Mouse (Mus musculus): ENCODE measurements around the gene Dcaf17.

Dcaf17 gene

DNA sequence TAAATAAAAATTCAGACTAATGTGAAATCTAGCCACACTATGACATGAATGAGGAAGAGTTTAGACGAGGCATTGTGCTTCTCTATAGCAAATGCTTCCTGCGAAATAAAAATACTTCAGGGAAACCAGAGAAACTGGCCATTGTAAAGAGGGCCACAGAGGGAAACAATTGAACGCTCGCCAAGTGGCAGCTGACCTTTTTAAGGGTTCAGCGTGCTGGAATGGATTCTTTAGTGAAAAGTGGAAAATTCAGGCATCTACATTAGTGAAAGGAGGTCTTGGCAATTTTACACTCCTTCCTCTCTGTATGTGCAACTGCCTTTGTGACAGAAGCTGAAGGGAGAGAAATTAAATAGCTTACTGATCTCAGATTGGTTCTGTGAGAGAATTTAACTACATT, 66.3 kb downstream of the Dcaf17 start:
- DNase-seq (ENCODE audit: low spot score in 2 of 2) = no peak

DNA sequence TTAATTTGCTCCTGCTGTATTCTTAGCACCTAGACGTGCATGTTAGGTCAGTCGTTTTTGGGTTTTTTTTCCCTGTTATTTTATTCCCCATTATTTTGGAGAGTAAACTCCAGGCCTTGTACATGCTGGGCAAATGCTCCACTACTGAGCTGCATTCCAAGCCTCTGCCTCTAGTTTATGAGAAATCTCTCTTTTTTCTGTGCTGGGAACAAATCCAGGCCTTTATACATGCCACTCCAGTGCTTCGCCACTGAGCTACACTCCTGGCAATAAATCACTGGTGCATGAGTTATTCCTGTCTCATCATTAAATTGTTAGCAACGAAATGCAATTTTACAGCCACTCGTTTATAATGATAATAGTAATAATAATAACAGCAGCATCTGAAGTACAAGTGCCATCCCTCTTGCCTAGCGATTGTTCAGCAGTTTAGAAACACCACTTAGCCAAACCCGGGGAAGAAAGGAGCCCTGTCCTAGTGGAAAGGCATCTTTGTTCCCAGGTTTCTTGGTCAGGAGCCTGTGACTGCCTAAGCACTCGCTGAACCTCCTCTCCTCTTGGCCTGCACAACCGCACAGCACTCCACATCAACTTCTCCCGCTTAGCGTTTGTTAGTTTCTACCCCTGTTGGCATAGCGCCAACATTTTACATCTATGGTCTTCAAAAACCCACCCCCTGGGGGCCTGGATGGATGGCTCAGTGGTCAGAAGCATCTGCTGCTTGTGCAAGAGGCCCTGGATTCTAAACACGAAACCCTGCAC, 67.3 kb downstream of the Dcaf17 start:
- DNase-seq (ENCODE audit: low spot score in 2 of 2) = no peak

GRCm38 (mm10) chr2:71123591-71123990, 68.5 kb downstream of the Dcaf17 start:
- DNase-seq (ENCODE audit: low spot score in 2 of 2) = no peak

DNA sequence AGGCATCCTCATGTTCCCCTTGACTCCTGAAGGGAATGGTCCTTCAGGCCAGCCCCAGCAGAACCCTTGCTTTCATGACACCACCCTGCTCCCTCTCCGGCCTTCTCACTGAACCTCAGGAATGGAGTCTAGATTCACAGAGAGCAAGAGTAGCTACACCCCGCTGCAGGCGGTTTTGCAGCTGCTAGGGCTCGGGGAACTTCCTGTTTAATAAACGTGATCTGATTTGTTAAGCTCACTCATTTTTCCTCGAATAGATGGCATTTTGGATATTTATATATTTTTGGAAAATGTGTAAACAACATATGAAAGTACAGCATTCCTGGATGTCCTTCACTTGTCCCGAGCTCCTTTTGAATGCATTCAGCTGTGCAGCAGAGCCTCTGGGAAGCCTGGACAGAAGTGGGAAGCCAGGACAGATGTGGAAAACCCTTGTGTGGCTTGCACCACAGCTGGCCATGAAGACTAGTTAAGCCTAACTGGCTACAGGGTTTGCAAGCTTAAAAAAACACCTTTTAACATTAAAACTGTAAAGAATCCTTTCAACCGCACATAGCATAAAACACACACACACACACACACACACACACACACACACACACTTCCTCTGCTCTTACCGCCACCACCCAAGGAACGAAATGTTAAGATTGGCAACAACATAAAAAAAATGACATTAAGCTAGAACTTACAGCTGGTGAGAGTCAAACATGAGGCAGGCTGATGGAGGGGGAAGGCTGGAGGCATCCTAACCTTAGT, 72.8 kb downstream of the Dcaf17 start:
- DNase-seq (ENCODE audit: low spot score in 2 of 2) = no peak

- DNase-seq (ENCODE audit: low spot score in 2 of 2) = no peak
These were observed 75.2 kb downstream of the Dcaf17 start for GRCm38 (mm10) chr2:71130366-71130765.

GRCm38 (mm10) chr2:71131866-71132496, 76.9 kb downstream of the Dcaf17 start:
- DNase-seq (ENCODE audit: low spot score in 2 of 2) = no peak

- no peak for DNase-seq (ENCODE audit: low spot score in 2 of 2)
These were observed 78.9 kb downstream of the Dcaf17 start for GRCm38 (mm10) chr2:71134041-71134505.

DNA sequence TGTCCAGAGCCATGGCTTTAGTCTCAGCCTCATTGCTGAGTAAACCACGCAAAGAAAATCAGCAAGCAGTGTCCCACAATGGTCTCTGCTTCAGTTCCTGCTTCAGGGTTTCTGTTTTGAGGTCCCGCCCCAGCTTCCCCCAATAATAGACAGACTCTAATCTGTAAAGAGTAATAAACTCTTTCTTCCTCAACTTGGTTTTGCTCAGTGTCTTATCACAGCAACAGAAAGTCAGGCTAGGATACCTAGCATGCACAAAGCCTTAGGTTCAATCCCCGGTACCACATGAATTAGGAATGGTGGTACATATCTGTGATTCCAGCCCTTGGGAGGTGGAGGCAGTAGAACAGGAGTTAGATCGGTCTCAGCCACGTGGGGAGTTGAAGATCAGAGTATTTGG, 79.7 kb downstream of the Dcaf17 start:
- no peak for DNase-seq (ENCODE audit: low spot score in 2 of 2)

DNA sequence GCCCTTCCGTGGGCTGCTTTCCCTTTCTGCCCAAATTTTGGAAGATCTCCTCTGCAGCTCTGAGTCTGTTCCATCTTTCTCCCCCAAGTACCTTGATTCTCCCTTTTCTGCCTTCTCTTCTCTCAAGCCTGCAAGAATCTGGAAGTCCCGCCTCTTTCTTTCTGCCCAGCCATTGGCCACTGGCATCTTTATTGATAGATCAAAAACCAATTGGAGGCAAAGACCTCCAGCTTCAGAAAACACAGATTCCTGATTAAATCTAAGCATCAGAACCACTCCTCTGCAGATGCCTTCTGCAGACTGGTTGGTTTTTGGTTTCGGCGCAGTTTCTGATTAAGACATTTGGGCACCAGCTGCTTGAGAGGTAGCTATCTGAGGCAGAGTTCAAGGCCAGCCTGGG, 85.5 kb downstream of the Dcaf17 start:
- DNase-seq (ENCODE audit: low spot score in 2 of 2) = no peak

DNA sequence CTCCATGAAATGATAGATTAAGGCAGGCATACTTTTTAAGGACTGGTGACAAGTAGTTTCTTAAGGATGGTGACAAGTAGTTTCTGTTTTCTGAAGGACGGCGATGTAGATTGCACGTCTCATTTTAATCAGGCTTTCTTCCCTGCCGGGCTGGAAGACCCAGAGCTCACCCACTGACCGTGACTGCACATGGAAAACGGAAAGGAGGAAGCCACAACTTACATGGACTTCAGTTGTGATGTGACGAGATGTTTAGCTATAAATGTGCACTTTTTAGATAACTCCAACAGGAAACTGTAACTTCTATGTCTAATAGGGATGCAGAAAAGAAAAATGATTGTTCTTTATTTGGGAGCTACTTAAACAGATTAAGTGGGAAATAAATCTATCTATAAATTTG, 87.3 kb downstream of the Dcaf17 start:
- no peak for DNase-seq (ENCODE audit: low spot score in 2 of 2)

GRCm38 (mm10) chr2:71145853-71146252, 90.7 kb downstream of the Dcaf17 start:
- DNase-seq (ENCODE audit: low spot score in 2 of 2) = no peak

- DNase-seq (ENCODE audit: low spot score in 2 of 2) = no peak
These were observed 91.1 kb downstream of the Dcaf17 start for GRCm38 (mm10) chr2:71146266-71146665.

DNA sequence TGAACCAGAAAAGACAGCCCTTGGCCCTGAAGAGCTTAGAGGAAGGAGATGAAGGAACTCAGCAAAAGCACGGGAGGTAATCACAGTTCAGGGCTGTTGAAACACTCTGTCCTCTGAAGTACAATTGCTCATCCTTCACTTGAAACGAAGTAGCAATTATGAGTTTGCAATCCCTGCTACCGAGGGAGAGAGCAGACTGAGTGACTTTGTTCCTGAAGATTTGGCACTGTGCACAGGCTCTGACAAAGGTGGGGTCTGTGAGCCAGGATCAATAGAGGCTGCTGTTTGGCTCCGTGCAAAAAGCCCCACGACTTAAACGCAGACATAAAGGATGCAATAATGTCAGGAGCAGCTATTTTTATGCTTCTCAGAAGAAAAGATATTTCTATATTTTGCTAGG, 92.7 kb downstream of the Dcaf17 start:
- no peak for DNase-seq (ENCODE audit: low spot score in 2 of 2)

All from frontal cortex, postnatal 25 days (tissue).